Mouse (Mus musculus): ENCODE measurements around the gene Gm4763. TPM values are rescaled to one million over a fixed set of nuclear protein-coding genes. Genes with fewer than 3 reads are reported as not detected.
"Not testable (repeated sequence)": the region's sequence is repeated elsewhere in the genome, so short reads cannot be mapped to it uniquely, and the experiment has no call there.

Gm4763 gene
- polyA plus RNA-seq, 1 experiment from 2014 or later = not detected

DNA sequence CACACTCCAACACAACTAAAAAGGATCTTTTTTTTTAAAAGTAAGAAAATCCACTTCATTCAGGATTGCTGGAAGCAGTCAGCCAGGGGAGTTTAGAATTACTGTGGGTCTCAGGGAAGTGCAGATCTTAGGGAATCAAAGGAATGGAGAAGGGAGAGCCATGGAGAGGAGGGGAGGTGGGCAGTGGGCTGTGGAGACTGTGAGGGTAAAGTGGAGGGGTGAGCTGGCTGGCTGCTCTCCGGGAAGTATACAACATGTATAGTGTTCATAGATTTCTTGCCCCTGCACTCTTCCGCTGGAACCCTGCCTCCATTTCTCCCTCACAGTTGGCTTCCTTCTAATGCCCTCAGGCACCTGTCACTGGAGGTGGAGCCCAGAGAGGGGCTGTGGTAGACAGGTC, 24.9 kb upstream of the Gm4763 start:
- no peaks in the 10 kb centered on the region for H3K9me3 ChIP-seq (ENCODE audit: control insufficient read depth, low read length)
- H3K27ac ChIP-seq (replicated peaks; ENCODE audit: low read depth, low read length) = no peak overlapping the region
- DNase-seq (no peak), ATAC-seq (ENCODE audit: low FRiP score, low TSS enrichment) (no peak)
- no peak overlapping the region for H3K9ac ChIP-seq (replicated peaks; ENCODE audit: low read length)
- no peaks in the 10 kb centered on the region for H3K36me3 ChIP-seq (ENCODE audit: control insufficient read depth, insufficient read depth, low read length)
- no peak overlapping the region for H3K4me2 ChIP-seq (ENCODE audit: low read length)
- H3K4me3 ChIP-seq (replicated peaks; ENCODE audit: low read depth, low read length) = no peak overlapping the region
- WGBS = 93% methylated on average over 2 of the region's 2 CpGs
- H3K4me1 ChIP-seq (ENCODE audit: control insufficient read depth, insufficient read depth, low read length) = 0 out of 2 replicates have a peak, but pooled peaks cover 3% of the 10 kb centered on the region
- no peaks in the 10 kb centered on the region for H3K27me3 ChIP-seq (ENCODE audit: control insufficient read depth, insufficient read depth, low read length)

GRCm38 (mm10) chr7:24750695-24751094, 24.0 kb upstream of the Gm4763 start:
- Histone ChIP-seq H3K27me3 (ENCODE audit: control insufficient read depth, insufficient read depth, low read length) (no peaks in the 10 kb centered on the region), H3K27ac (replicated peaks; ENCODE audit: low read depth, low read length) (no peak overlapping the region), H3K9me3 (ENCODE audit: control insufficient read depth, low read length) (no peaks in the 10 kb centered on the region), H3K4me1 (ENCODE audit: control insufficient read depth, insufficient read depth, low read length) (0 out of 2 replicates have a peak, but pooled peaks cover 3% of the 10 kb centered on the region), H3K36me3 (ENCODE audit: control insufficient read depth, insufficient read depth, low read length) (no peaks in the 10 kb centered on the region), H3K9ac (replicated peaks; ENCODE audit: low read length) (no peak overlapping the region), H3K4me3 (replicated peaks; ENCODE audit: low read depth, low read length) (no peak overlapping the region), H3K4me2 (ENCODE audit: low read length) (no peak overlapping the region)
- ATAC-seq (ENCODE audit: low FRiP score, low TSS enrichment) = no peak
- 39% methylated on average over 4 of the region's 4 CpGs for WGBS
- DNase-seq = peak; percentile 13

- Histone ChIP-seq H3K27ac (replicated peaks; ENCODE audit: low read depth, low read length) (no peak overlapping the region), H3K9ac (replicated peaks; ENCODE audit: low read length) (0 out of 2 replicates have a peak overlapping the region, but pooled peaks have one; percentile 20), H3K4me2 (ENCODE audit: low read length) (peak overlapping the region; percentile 44), H3K9me3 (ENCODE audit: control insufficient read depth, low read length) (no peaks in the 10 kb centered on the region), H3K4me1 (ENCODE audit: control insufficient read depth, insufficient read depth, low read length) (0 out of 2 replicates have a peak, but pooled peaks cover 3% of the 10 kb centered on the region), H3K36me3 (ENCODE audit: control insufficient read depth, insufficient read depth, low read length) (no peaks in the 10 kb centered on the region), H3K4me3 (replicated peaks; ENCODE audit: low read depth, low read length) (peak overlapping the region; percentile 17; the same call in 1 of the 2 replicates), H3K27me3 (ENCODE audit: control insufficient read depth, insufficient read depth, low read length) (no peaks in the 10 kb centered on the region)
- DNase-seq (peak; percentile 52), ATAC-seq (ENCODE audit: low FRiP score, low TSS enrichment) (no peak)
- WGBS = 20% methylated on average over 17 of the region's 17 CpGs
Observed at GRCm38 (mm10) chr7:24735970-24736670, 9.4 kb upstream of the Gm4763 start.

- no peak overlapping the region for H3K9ac ChIP-seq (replicated peaks; ENCODE audit: low read length)
- H3K36me3 ChIP-seq (ENCODE audit: control insufficient read depth, insufficient read depth, low read length) = no peaks in the 10 kb centered on the region
- no peak for DNase-seq
- no peak overlapping the region for H3K27ac ChIP-seq (replicated peaks; ENCODE audit: low read depth, low read length)
- no peak for ATAC-seq (ENCODE audit: low FRiP score, low TSS enrichment)
- WGBS = 81% methylated on average over 6 of the region's 6 CpGs
- no peaks in the 10 kb centered on the region for H3K4me1 ChIP-seq (ENCODE audit: control insufficient read depth, insufficient read depth, low read length)
- no peaks in the 10 kb centered on the region for H3K9me3 ChIP-seq (ENCODE audit: control insufficient read depth, low read length)
- H3K4me2 ChIP-seq (ENCODE audit: low read length) = no peak overlapping the region
- no peaks in the 10 kb centered on the region for H3K27me3 ChIP-seq (ENCODE audit: control insufficient read depth, insufficient read depth, low read length)
- H3K4me3 ChIP-seq (replicated peaks; ENCODE audit: low read depth, low read length) = no peak overlapping the region
Observed at GRCm38 (mm10) chr7:24715039-24715438, 11.7 kb downstream of the Gm4763 start.

DNA sequence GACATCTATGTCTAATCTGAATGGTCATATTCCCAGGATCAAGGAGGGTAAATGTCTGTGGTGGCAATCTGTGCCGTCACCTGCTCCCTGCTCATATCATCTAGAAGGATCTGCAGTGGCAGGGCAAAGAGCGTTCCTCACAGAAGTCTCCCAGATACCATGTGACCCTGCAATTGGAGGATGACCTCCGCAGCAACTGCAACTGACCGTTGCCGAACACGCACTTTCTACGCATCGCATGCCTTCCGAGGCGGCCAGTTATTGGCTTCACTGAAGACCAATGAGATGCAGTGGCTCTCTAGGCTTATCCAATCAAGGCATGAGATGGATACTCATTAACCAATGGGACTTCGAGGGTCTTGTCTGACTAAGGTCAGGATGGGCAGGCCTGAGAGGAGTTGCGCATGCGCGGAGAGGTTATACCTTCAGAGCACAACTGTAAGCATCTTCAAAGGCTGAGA, 17.8 kb downstream of the Gm4763 start, which contains the start of gene BC049730:
TSS of gene BC049730 (plus strand) at position 411 of the 461 bp plus-strand sequence.
- no peak within 1 kb of the TSS for H3K27ac ChIP-seq (replicated peaks; ENCODE audit: low read depth, low read length)
- no peaks in the 10 kb centered on the region for H3K9me3 ChIP-seq (ENCODE audit: control insufficient read depth, low read length)
- H3K9ac ChIP-seq (replicated peaks; ENCODE audit: low read length) = no peak within 1 kb of the TSS
- H3K4me1 ChIP-seq (ENCODE audit: control insufficient read depth, insufficient read depth, low read length) = no peaks in the 10 kb centered on the region
- H3K4me2 ChIP-seq (ENCODE audit: low read length) = no peak within 1 kb of the TSS
- WGBS = 92% methylated on average over 14 of the region's 14 CpGs
- H3K4me3 ChIP-seq (replicated peaks; ENCODE audit: low read depth, low read length) = no peak within 1 kb of the TSS
- H3K36me3 ChIP-seq (ENCODE audit: control insufficient read depth, insufficient read depth, low read length) = no peaks in the 10 kb centered on the region
- DNase-seq (no peak), ATAC-seq (ENCODE audit: low FRiP score, low TSS enrichment) (no peak)
- H3K27me3 ChIP-seq (ENCODE audit: control insufficient read depth, insufficient read depth, low read length) = no peaks in the 10 kb centered on the region

GRCm38 (mm10) chr7:24702841-24703240, 23.9 kb downstream of the Gm4763 start:
- H3K27me3 ChIP-seq (ENCODE audit: control insufficient read depth, insufficient read depth, low read length); H3K4me3 ChIP-seq (replicated peaks; ENCODE audit: low read depth, low read length); H3K4me2 ChIP-seq (ENCODE audit: low read length); H3K9ac ChIP-seq (replicated peaks; ENCODE audit: low read length); H3K9me3 ChIP-seq (ENCODE audit: control insufficient read depth, low read length); H3K36me3 ChIP-seq (ENCODE audit: control insufficient read depth, insufficient read depth, low read length); DNase-seq; H3K27ac ChIP-seq (replicated peaks; ENCODE audit: low read depth, low read length); ATAC-seq (ENCODE audit: low FRiP score, low TSS enrichment); H3K4me1 ChIP-seq (ENCODE audit: control insufficient read depth, insufficient read depth, low read length): not testable (repeated sequence)
- 85% methylated on average over 9 of the region's 9 CpGs for WGBS

DNA sequence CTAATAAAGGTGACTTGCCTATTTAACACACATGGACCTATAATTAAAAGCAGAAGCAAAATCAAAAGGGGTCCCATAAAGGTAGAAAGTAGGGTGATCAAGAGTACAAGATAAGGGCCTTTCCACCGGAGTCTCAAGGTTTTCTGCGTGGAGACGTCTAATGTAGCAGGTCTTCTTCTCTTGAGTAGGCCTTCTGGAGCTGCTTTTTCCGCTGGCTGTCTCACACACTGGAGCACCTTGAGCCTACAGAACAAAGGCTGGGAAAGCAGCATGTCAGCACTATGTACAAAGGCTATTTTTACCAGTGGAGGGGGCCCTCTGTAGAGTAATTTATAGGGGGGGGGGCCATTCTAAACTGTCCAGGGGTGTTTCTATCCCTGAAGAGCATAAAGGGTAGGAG, 28.8 kb downstream of the Gm4763 start:
- H3K27me3 ChIP-seq (ENCODE audit: control insufficient read depth, insufficient read depth, low read length); H3K36me3 ChIP-seq (ENCODE audit: control insufficient read depth, insufficient read depth, low read length); ATAC-seq (ENCODE audit: low FRiP score, low TSS enrichment); H3K4me3 ChIP-seq (replicated peaks; ENCODE audit: low read depth, low read length); DNase-seq; H3K4me1 ChIP-seq (ENCODE audit: control insufficient read depth, insufficient read depth, low read length); H3K9ac ChIP-seq (replicated peaks; ENCODE audit: low read length); H3K4me2 ChIP-seq (ENCODE audit: low read length); H3K27ac ChIP-seq (replicated peaks; ENCODE audit: low read depth, low read length); H3K9me3 ChIP-seq (ENCODE audit: control insufficient read depth, low read length): not testable (repeated sequence)
- WGBS = 97% methylated on average over 4 of the region's 4 CpGs

GRCm38 (mm10) chr7:24692693-24693092, 34.0 kb downstream of the Gm4763 start:
- ATAC-seq (ENCODE audit: low FRiP score, low TSS enrichment) = not testable (repeated sequence)

GRCm38 (mm10) chr7:24687519-24687918, 39.2 kb downstream of the Gm4763 start:
- DNase-seq; ATAC-seq (ENCODE audit: low FRiP score, low TSS enrichment); H3K9me3 ChIP-seq (ENCODE audit: control insufficient read depth, low read length); H3K9ac ChIP-seq (replicated peaks; ENCODE audit: low read length); H3K4me1 ChIP-seq (ENCODE audit: control insufficient read depth, insufficient read depth, low read length); H3K36me3 ChIP-seq (ENCODE audit: control insufficient read depth, insufficient read depth, low read length); H3K27me3 ChIP-seq (ENCODE audit: control insufficient read depth, insufficient read depth, low read length); H3K27ac ChIP-seq (replicated peaks; ENCODE audit: low read depth, low read length); H3K4me2 ChIP-seq (ENCODE audit: low read length); H3K4me3 ChIP-seq (replicated peaks; ENCODE audit: low read depth, low read length): not testable (repeated sequence)
- 92% methylated on average over 10 of the region's 10 CpGs for WGBS

More at GRCm38 (mm10) chr7:24692693-24693092, 34.0 kb downstream of the Gm4763 start:
- not testable (repeated sequence) for H3K4me1 ChIP-seq (ENCODE audit: control insufficient read depth, insufficient read depth, low read length); H3K4me2 ChIP-seq (ENCODE audit: low read length); H3K27me3 ChIP-seq (ENCODE audit: control insufficient read depth, insufficient read depth, low read length); DNase-seq; H3K36me3 ChIP-seq (ENCODE audit: control insufficient read depth, insufficient read depth, low read length); H3K4me3 ChIP-seq (replicated peaks; ENCODE audit: low read depth, low read length); H3K9me3 ChIP-seq (ENCODE audit: control insufficient read depth, low read length); H3K9ac ChIP-seq (replicated peaks; ENCODE audit: low read length); H3K27ac ChIP-seq (replicated peaks; ENCODE audit: low read depth, low read length)
- WGBS = 88% methylated on average over 3 of the region's 3 CpGs

All from midbrain, embryonic 14.5 days (tissue).